Mouse (Mus musculus) myocyte (in vitro differentiated cells): ENCODE measurements around the gene Prpf6.

ENCODE experiments used
- CEBPB ChIP-seq: IDR thresholded peaks from 2 replicates; pipeline ENCODE4 v1.6.1; 2011; ENCODE audit warnings: mild to moderate bottlenecking, moderate library complexity; ENCODE audit not compliant: poor library complexity, insufficient read depth, severe bottlenecking
- E2F4 ChIP-seq: IDR thresholded peaks from one replicate; pipeline ENCODE4 v1.6.1; 2011; ENCODE audit warnings: mild to moderate bottlenecking, control low read depth, moderate library complexity; ENCODE audit not compliant: insufficient read depth
- MAX ChIP-seq: IDR thresholded peaks from one replicate; pipeline ENCODE4 v1.6.1; 2011; ENCODE audit warnings: low read depth, mild to moderate bottlenecking, control low read depth
- POLR2A ChIP-seq: IDR thresholded peaks from one replicate; pipeline ENCODE4 v1.6.1; 2011; ENCODE audit warnings: low read depth, mild to moderate bottlenecking, control low read depth, moderate library complexity; ENCODE audit not compliant: insufficient read length
- POLR2AphosphoS2 ChIP-seq: IDR thresholded peaks from one replicate; pipeline ENCODE4 v1.6.1; 2011; ENCODE audit warnings: low read depth, control low read depth; ENCODE audit not compliant: insufficient read length
- USF1 ChIP-seq: IDR thresholded peaks from one replicate; pipeline ENCODE4 v1.6.1; 2011; ENCODE audit warnings: low read depth, mild to moderate bottlenecking, control low read depth, moderate library complexity

GRCm38 (mm10) chr2:181577126-181577525 is 14.5 kb upstream of the Prpf6 start:
- TF ChIP-seq POLR2A (no peak), MAX (no peak), POLR2AphosphoS2 (no peak), CEBPB (no peak), E2F4 (no peak), USF1 (no peak)
